Mouse (Mus musculus): ENCODE data around the gene Cryz. TPM values are rescaled to one million over a fixed set of nuclear protein-coding genes. Genes with fewer than 3 reads are reported as not detected.
A peak's percentile ranks its signal among the peaks of the same experiment; 100 is the strongest.

Gene Cryz
- 7.7 and 10.2 TPM in 2 replicates for polyA plus RNA-seq (2015; fragmentation: Nextera tagmentation; extraction: Ambion mirVana)

GRCm38 (mm10) chr3:154596488-154596933 lies at the start of gene Cryz:
Gene Cryz, plus strand, starts transcription at chr3:154596711.
- ATAC-seq (ENCODE audit: low FRiP score) = peak; percentile 91
- H3K36me3 ChIP-seq = peaks cover 28% of the 10 kb centered on the region
- WGBS = under 1% methylated on average over 25 of the region's 25 CpGs

DNA sequence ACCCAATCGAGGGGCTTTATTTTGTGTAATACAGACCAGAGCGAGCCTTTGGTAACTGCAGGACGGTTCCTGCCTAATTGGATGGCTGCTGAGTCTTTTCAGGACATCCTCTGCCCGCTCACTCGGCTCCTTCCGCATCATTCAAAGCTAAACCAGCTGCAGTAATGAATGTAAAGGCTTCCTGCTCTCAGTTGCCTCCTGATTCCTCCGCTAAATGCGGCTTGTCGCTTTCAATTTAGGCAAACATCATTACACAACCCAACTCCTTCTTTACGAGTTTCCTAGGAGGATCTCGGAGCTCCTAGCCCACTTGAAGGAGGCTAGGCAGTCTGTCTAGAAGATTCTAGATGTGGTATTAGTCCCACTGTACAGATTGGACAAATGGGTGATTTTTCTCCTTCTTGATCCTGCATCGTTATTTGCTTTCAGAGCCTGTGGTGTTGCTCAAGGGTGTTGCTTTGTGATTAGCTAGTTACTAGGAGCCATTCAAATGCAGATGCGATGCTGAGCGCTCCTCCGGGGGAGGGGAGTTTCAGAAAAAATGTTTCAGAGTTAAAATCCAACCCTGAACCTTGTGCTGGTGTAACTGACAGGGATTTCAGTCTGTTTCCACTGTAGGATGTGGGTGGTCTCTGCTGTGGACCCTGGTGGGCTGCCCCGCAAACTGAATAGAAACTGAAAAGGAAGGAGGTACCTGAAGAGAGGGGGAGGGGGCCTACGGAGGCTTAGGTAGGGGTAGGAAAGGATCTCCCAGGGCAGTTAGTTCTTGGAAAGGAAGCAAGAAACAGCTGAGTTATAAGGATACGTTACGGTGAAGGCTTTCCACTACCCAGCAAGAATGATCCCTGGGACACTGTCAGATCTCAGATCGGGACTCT lies 48.7 kb upstream of the Cryz start:
- H3K9ac ChIP-seq (replicated peaks) = no peak overlapping the region
- peaks cover 16% of the 10 kb centered on the region for H3K4me1 ChIP-seq
- ATAC-seq (ENCODE audit: low FRiP score) = 0 out of 2 replicates have a peak, but pooled peaks have one; percentile 17
- H3K4me2 ChIP-seq = peak overlapping the region; percentile 41
- H3K27ac ChIP-seq (replicated peaks) = no peak overlapping the region
- peaks cover 14% of the 10 kb centered on the region for H3K27me3 ChIP-seq (replicated peaks)
- no peaks in the 10 kb centered on the region for H3K36me3 ChIP-seq
- no peaks in the 10 kb centered on the region for H3K9me3 ChIP-seq (replicated peaks)
- peak overlapping the region; percentile 9; the same call in 1 of the 2 replicates for H3K4me3 ChIP-seq (replicated peaks)
- WGBS = 3% methylated on average over 20 of the region's 20 CpGs

More at GRCm38 (mm10) chr3:154596488-154596933, at the start of gene Cryz:
- peak within 1 kb of the TSS; percentile 79 for H3K4me3 ChIP-seq (replicated peaks)
- H3K9ac ChIP-seq (replicated peaks) = peak within 1 kb of the TSS; percentile 79
- peak within 1 kb of the TSS; percentile 80 for H3K4me2 ChIP-seq
- peaks cover 15% of the 10 kb centered on the region for H3K4me1 ChIP-seq
- H3K9me3 ChIP-seq (replicated peaks) = no peaks in the 10 kb centered on the region
- H3K27ac ChIP-seq (replicated peaks) = peak within 1 kb of the TSS; percentile 96
- no peaks in the 10 kb centered on the region for H3K27me3 ChIP-seq (replicated peaks)

GRCm38 (mm10) chr3:154548868-154549301 lies 47.6 kb upstream of the Cryz start:
- no peaks in the 10 kb centered on the region for H3K9me3 ChIP-seq (replicated peaks)
- no peak overlapping the region for H3K4me2 ChIP-seq
- H3K27ac ChIP-seq (replicated peaks) = no peak overlapping the region
- H3K36me3 ChIP-seq = no peaks in the 10 kb centered on the region
- WGBS = 6% methylated on average over 8 of the region's 8 CpGs
- no peak for ATAC-seq (ENCODE audit: low FRiP score)
- peaks cover 14% of the 10 kb centered on the region for H3K27me3 ChIP-seq (replicated peaks)
- no peak overlapping the region for H3K9ac ChIP-seq (replicated peaks)
- H3K4me1 ChIP-seq = peaks cover 16% of the 10 kb centered on the region
- H3K4me3 ChIP-seq (replicated peaks) = no peak overlapping the region

GRCm38 (mm10) chr3:154550326-154551034 lies 46.0 kb upstream of the Cryz start:
- Histone ChIP-seq H3K4me3 (replicated peaks) (no peak overlapping the region), H3K9me3 (replicated peaks) (no peaks in the 10 kb centered on the region), H3K36me3 (no peaks in the 10 kb centered on the region), H3K9ac (replicated peaks) (no peak overlapping the region), H3K4me2 (no peak overlapping the region), H3K27me3 (replicated peaks) (peaks cover 14% of the 10 kb centered on the region), H3K4me1 (peaks cover 16% of the 10 kb centered on the region), H3K27ac (replicated peaks) (no peak overlapping the region)
- WGBS = 50% methylated on average over 17 of the region's 17 CpGs
- no peak for ATAC-seq (ENCODE audit: low FRiP score)

DNA sequence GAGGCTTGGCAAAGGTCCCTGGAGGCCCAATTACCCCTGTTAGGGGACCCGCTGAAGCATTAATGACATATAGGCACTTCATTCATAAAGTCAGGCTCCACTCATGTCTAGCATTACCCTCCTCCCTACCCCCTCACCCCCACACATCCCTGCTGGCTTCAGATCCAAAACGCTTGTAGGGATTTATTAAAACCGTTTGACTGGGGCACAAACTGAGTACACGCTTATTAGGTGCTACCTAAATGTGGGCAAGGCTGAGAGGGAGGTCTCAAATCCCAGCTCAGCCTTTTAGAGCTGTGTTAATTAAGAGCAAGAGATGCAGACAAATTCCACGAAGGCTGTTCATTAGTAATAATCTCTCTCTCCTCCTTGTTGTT lies 45.5 kb upstream of the Cryz start:
- Histone ChIP-seq H3K4me3 (replicated peaks) (no peak overlapping the region), H3K9ac (replicated peaks) (no peak overlapping the region), H3K27ac (replicated peaks) (no peak overlapping the region), H3K27me3 (replicated peaks) (peaks cover 14% of the 10 kb centered on the region), H3K4me2 (no peak overlapping the region), H3K36me3 (no peaks in the 10 kb centered on the region), H3K4me1 (peaks cover 16% of the 10 kb centered on the region), H3K9me3 (replicated peaks) (no peaks in the 10 kb centered on the region)
- 28% methylated on average over 5 of the region's 5 CpGs for WGBS
- no peak for ATAC-seq (ENCODE audit: low FRiP score)

DNA sequence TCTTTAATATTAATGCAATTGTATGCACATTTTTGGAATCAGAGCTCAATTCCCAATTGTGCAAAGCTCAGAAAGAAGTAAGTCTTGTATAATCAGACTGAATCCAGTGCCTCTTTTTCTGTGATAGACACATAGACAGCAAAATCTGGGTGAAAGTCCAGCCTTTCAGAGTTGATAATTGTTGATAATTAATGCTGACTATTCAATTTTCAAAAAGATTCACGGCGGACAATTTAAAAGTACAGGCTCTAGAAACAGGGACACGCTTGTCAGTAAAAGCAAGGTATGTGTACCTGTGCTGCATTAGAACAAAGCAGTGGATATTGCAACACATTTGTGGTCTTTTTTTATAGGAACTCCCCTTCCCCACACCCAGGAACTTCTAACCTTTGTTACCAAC lies 34.3 kb upstream of the Cryz start:
- H3K4me3 ChIP-seq (replicated peaks) = no peak overlapping the region
- H3K27ac ChIP-seq (replicated peaks) = no peak overlapping the region
- H3K9me3 ChIP-seq (replicated peaks) = no peaks in the 10 kb centered on the region
- 97% methylated on average over 3 of the region's 3 CpGs for WGBS
- no peaks in the 10 kb centered on the region for H3K27me3 ChIP-seq (replicated peaks)
- no peak overlapping the region for H3K4me2 ChIP-seq
- no peaks in the 10 kb centered on the region for H3K36me3 ChIP-seq
- no peak overlapping the region for H3K9ac ChIP-seq (replicated peaks)
- no peaks in the 10 kb centered on the region for H3K4me1 ChIP-seq
- ATAC-seq (ENCODE audit: low FRiP score) = no peak

- Histone ChIP-seq H3K27ac (replicated peaks) (no peak overlapping the region), H3K4me1 (peaks cover 5% of the 10 kb centered on the region), H3K4me3 (replicated peaks) (no peak overlapping the region), H3K9me3 (replicated peaks) (no peaks in the 10 kb centered on the region), H3K4me2 (no peak overlapping the region), H3K36me3 (no peaks in the 10 kb centered on the region), H3K27me3 (replicated peaks) (no peaks in the 10 kb centered on the region), H3K9ac (replicated peaks) (no peak overlapping the region)
- WGBS = 80% methylated on average over 3 of the region's 3 CpGs
- ATAC-seq (ENCODE audit: low FRiP score) = no peak
Measured at GRCm38 (mm10) chr3:154565437-154565836, 31.1 kb upstream of the Cryz start.

DNA sequence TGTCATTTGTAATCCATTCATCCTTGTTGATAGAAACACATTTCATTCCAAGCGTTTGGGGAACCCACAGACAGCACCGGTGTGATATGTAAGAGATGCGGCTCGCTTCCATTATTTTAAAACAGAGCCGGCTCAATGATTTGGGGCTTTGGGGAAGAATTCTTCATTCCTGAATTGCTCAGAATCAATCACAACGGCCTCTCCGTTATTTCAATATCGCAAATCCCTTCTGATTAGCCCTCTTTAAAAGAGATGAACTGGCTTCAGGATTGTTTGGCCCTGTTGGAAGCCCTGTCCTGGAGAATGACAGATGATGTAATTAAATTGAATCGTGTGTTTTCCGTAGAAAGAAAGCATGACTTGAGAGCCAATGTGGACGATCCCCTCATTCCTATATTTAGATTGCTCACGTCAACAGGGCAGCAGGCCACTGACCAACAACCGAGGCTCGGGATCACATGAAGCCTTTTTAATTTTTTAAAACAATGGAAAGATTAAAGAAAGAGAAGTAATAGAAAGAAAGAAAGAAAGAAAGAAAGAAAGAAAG lies 26.4 kb upstream of the Cryz start:
- Histone ChIP-seq H3K27ac (replicated peaks) (no peak overlapping the region), H3K9me3 (replicated peaks) (no peaks in the 10 kb centered on the region), H3K9ac (replicated peaks) (no peak overlapping the region), H3K27me3 (replicated peaks) (0 out of 2 replicates have a peak, but pooled peaks cover 4% of the 10 kb centered on the region), H3K36me3 (no peaks in the 10 kb centered on the region), H3K4me1 (peaks cover 15% of the 10 kb centered on the region), H3K4me3 (replicated peaks) (no peak overlapping the region), H3K4me2 (peak overlapping the region; percentile 52)
- WGBS = 19% methylated on average over 14 of the region's 14 CpGs
- no peak for ATAC-seq (ENCODE audit: low FRiP score)

- Histone ChIP-seq H3K4me2 (peak overlapping the region; percentile 52), H3K9me3 (replicated peaks) (no peaks in the 10 kb centered on the region), H3K9ac (replicated peaks) (no peak overlapping the region), H3K4me3 (replicated peaks) (peak overlapping the region; percentile 19), H3K27me3 (replicated peaks) (0 out of 2 replicates have a peak, but pooled peaks cover 4% of the 10 kb centered on the region), H3K27ac (replicated peaks) (0 out of 2 replicates have a peak overlapping the region, but pooled peaks have one; percentile 5), H3K4me1 (peaks cover 15% of the 10 kb centered on the region), H3K36me3 (no peaks in the 10 kb centered on the region)
- 7% methylated on average over 12 of the region's 12 CpGs for WGBS
- ATAC-seq (ENCODE audit: low FRiP score) = no peak
Measured at GRCm38 (mm10) chr3:154570786-154571185, 25.7 kb upstream of the Cryz start.

DNA sequence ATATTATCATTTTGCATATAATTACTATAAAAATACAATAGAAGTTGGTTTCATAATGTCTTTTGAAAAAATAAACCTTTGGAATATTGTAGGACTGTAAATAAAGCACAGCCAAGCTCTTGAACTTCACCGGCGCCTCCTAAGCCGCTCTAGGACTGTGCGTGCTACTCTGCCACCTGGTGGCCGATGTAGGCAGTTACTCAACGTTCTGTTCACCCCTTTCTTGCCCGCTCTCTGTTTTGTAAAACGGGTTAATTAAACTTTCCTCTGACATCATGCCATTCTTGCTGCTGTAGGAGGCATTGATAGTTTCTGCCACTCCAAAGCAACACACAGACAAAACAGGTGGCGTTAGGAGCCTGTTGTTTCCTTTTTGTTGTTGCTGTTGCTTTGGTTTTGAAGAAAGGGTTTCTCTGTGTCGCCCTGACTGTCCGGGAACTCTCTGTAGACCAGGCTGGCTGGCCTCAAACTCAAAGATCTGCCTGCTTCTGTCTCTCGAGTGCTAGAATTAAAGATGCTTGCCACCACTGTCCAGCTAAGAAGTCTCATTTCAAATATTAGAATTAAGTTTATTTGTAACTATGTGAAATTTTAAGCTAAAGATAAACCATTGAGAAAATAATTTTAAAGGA lies 24.1 kb upstream of the Cryz start:
- H3K9me3 ChIP-seq (replicated peaks) = no peaks in the 10 kb centered on the region
- peak overlapping the region; percentile 32; the same call in 1 of the 2 replicates for H3K4me2 ChIP-seq
- peaks cover 15% of the 10 kb centered on the region for H3K4me1 ChIP-seq
- peak; percentile 87 for ATAC-seq (ENCODE audit: low FRiP score)
- H3K36me3 ChIP-seq = no peaks in the 10 kb centered on the region
- WGBS = 10% methylated on average over 12 of the region's 12 CpGs
- H3K27ac ChIP-seq (replicated peaks) = no peak overlapping the region
- no peak overlapping the region for H3K9ac ChIP-seq (replicated peaks)
- no peak overlapping the region for H3K4me3 ChIP-seq (replicated peaks)
- H3K27me3 ChIP-seq (replicated peaks) = 0 out of 2 replicates have a peak, but pooled peaks cover 4% of the 10 kb centered on the region

GRCm38 (mm10) chr3:154573666-154574065 lies 22.8 kb upstream of the Cryz start:
- Histone ChIP-seq H3K4me3 (replicated peaks) (no peak overlapping the region), H3K36me3 (peaks cover 4% of the 10 kb centered on the region; the same call in 1 of the 2 replicates), H3K9ac (replicated peaks) (no peak overlapping the region), H3K9me3 (replicated peaks) (no peaks in the 10 kb centered on the region), H3K27ac (replicated peaks) (no peak overlapping the region), H3K4me1 (peaks cover 15% of the 10 kb centered on the region), H3K4me2 (no peak overlapping the region), H3K27me3 (replicated peaks) (0 out of 2 replicates have a peak, but pooled peaks cover 4% of the 10 kb centered on the region)
- no peak for ATAC-seq (ENCODE audit: low FRiP score)
- WGBS = 53% methylated on average over 6 of the region's 6 CpGs
